8 mouse cellular contexts compared by ENCODE assay signal in genomic region chr13:113615546-113615941, GRCm38 (mm10). TPM values are rescaled to one million over a fixed set of nuclear protein-coding genes. Genes with fewer than 3 reads are reported as not detected.
DNase-seq lines count a peak whose midpoint lies in the region; ATAC-seq and TF ChIP-seq lines count a peak whose summit lies in the region.

No protein-coding gene starts in this region.

- intact Hi-C loops in heart, adult 2 months (cut with DNase I), result loop anchor here (5.0 to 10.0 kb wide), 6 partner anchors 33 to 571 kb away; partner anchors contain the start of gene Gpx8

- H3K27me3 ChIP-seq in heart, adult 2 months (ENCODE audit: control insufficient read depth, insufficient read depth, low read length), result no peaks in the 10 kb centered on the region
- no peaks in the 10 kb centered on the region for H3K27me3 ChIP-seq in midbrain, embryonic 16.5 days (ENCODE audit: control insufficient read depth, insufficient read depth, low read depth, low read length)

- H3K4me3 ChIP-seq in layer of hippocampus, adult 2 months, result peak overlapping the region; percentile 59
- peak overlapping the region; percentile 94 for H3K4me3 ChIP-seq in bone marrow, adult 2 months (replicated peaks; ENCODE audit: control insufficient read depth, low read depth, low read length)
- H3K4me3 ChIP-seq in heart, adult 2 months, result peak overlapping the region; percentile 92
- peak overlapping the region; percentile 86 for H3K4me3 ChIP-seq in midbrain, embryonic 16.5 days (ENCODE audit: low read depth, low read length)

- H3K4me1 ChIP-seq in bone marrow, adult 2 months (ENCODE audit: control insufficient read depth, insufficient read depth, low read length), result peaks cover 2% of the 10 kb centered on the region; the same call in 1 of the 2 replicates
- peaks cover 26% of the 10 kb centered on the region for H3K4me1 ChIP-seq in heart, adult 2 months (ENCODE audit: control insufficient read depth, insufficient read depth, low read length)
- peaks cover 58% of the 10 kb centered on the region for H3K4me1 ChIP-seq in midbrain, embryonic 16.5 days (ENCODE audit: control insufficient read depth, insufficient read depth, low read length)

- H3K9ac ChIP-seq in heart, adult 2 months (ENCODE audit: low read depth, low read length), result peak overlapping the region; percentile 94
- H3K9ac ChIP-seq in midbrain, embryonic 16.5 days (ENCODE audit: low read depth, low read length), result peak overlapping the region; percentile 90

- peaks cover 9% of the 10 kb centered on the region; the same call in 1 of the 2 replicates for H3K36me3 ChIP-seq in heart, adult 2 months (ENCODE audit: control insufficient read depth, insufficient read depth, low read length)
- 0 out of 2 replicates have a peak, but pooled peaks cover 2% of the 10 kb centered on the region for H3K36me3 ChIP-seq in midbrain, embryonic 16.5 days (ENCODE audit: control insufficient read depth, insufficient read depth, low read length)

- ATAC-seq in midbrain, embryonic 16.5 days, result no peak

- 2% methylated on average over 10 of the region's 10 CpGs for WGBS in bone marrow, adult 2 months
- 1% methylated on average over 10 of the region's 10 CpGs for WGBS in heart, adult 2 months
- WGBS in midbrain, embryonic 16.5 days, result under 1% methylated on average over 10 of the region's 10 CpGs

- H3K4me2 ChIP-seq in midbrain, embryonic 16.5 days (ENCODE audit: low read length), result peak overlapping the region; percentile 75

- TF ChIP-seq EP300 in heart, adult 2 months (IDR thresholded peaks at IDR 0.05; ENCODE audit: insufficient read depth, low read depth, low read length), result no peak

- H3K27ac ChIP-seq in layer of hippocampus, adult 2 months, result peak overlapping the region; percentile 98
- H3K27ac ChIP-seq in bone marrow, adult 2 months (ENCODE audit: control insufficient read depth, insufficient read depth, low read depth, low read length, poor library complexity), result peak overlapping the region; percentile 92
- H3K27ac ChIP-seq in heart, adult 2 months, result peak overlapping the region; percentile 95
- no peak overlapping the region; the same call in 1 of the 2 replicates for H3K27ac ChIP-seq in midbrain, embryonic 16.5 days (ENCODE audit: low read length)

- no peak for TF ChIP-seq CTCF in layer of hippocampus, adult 2 months (conservative IDR thresholded peaks at IDR 0.05)
- TF ChIP-seq CTCF in bone marrow, adult 2 months (IDR thresholded peaks at IDR 0.05; ENCODE audit: control insufficient read depth, insufficient read depth, low read length), result no peak
- TF ChIP-seq CTCF in heart, adult 2 months (IDR thresholded peaks at IDR 0.05), result no peak

- H3K79me2 ChIP-seq in heart, adult 2 months (replicated peaks; ENCODE audit: control insufficient read depth, insufficient read depth, low read length), result peaks cover 17% of the 10 kb centered on the region

- no peaks in the 10 kb centered on the region for H3K9me3 ChIP-seq in midbrain, embryonic 16.5 days (replicated peaks; ENCODE audit: control insufficient read depth, low read length, poor library complexity, severe bottlenecking)

- DNase-seq in layer of hippocampus, adult 2 months (ENCODE audit: low spot score in 2 of 2), result no peak
- no peak for DNase-seq in layer of hippocampus, postnatal 10 days (ENCODE audit: low spot score in 2 of 2)
- peak; percentile 67 for DNase-seq in heart, adult 2 months
- DNase-seq in kidney, postnatal 25 days, result peak; percentile 41 to 66
- DNase-seq in natural killer cell, adult 2 months (ENCODE audit: low spot score in 2 of 2), result no peak
- DNase-seq in T-cell, adult 2 months (ENCODE audit: low spot score), result no peak

- TF ChIP-seq POLR2A in bone marrow, adult 2 months (IDR thresholded peaks at IDR 0.05; ENCODE audit: borderline replicate concordance, control insufficient read depth, low read depth, low read length), result no peak
- TF ChIP-seq POLR2A in heart, adult 2 months (IDR thresholded peaks at IDR 0.05; ENCODE audit: insufficient read depth, low read depth, low read length), result no peak

RNA-seq across cellular contexts. Expression of gene Snx18, which starts 2.8 kb away (rescaled TPM):
- total RNA-seq in layer of hippocampus, adult 2 months (2021), result 10 to 100 TPM; 20.1 to 20.6 TPM
- total RNA-seq in layer of hippocampus, postnatal 10 days (2021), result 10 to 100 TPM; 23.4 to 24.7 TPM
- polyA plus RNA-seq in bone marrow, adult 2 months (2011; ENCODE audit: insufficient read depth, insufficient read length, low replicate concordance, missing spikeins), result 9.0 and 22.1 TPM in 2 replicates
- total RNA-seq in heart, adult 2 months (2021), result 10 to 100 TPM; 18.0 to 20.4 TPM
- polyA plus RNA-seq in heart, adult 2 months (2012; rRNA removed), result 8.3 and 14.8 TPM in 2 replicates
- polyA plus RNA-seq in midbrain, embryonic 16.5 days (2015; fragmentation: Nextera tagmentation; extraction: Ambion mirVana), result 6.5 and 7.5 TPM in 2 replicates

RNA-seq across cellular contexts. Expression of gene Hspb3, which starts 47.9 kb away (rescaled TPM):
- total RNA-seq in layer of hippocampus, adult 2 months (2021), result 1 to 10 TPM in 1 of 2 experiments, under 1 TPM in 1; 0.64 to 1.5 TPM
- 1 to 10 TPM; 1.4 to 1.6 TPM for total RNA-seq in layer of hippocampus, postnatal 10 days (2021)
- not detected in 2 replicates for polyA plus RNA-seq in bone marrow, adult 2 months (2011; ENCODE audit: insufficient read depth, insufficient read length, low replicate concordance, missing spikeins)
- total RNA-seq in heart, adult 2 months (2021), result 10 to 100 TPM; 14.2 to 17.6 TPM
- 19.6 and 35.9 TPM in 2 replicates for polyA plus RNA-seq in heart, adult 2 months (2012; rRNA removed)
- polyA plus RNA-seq in midbrain, embryonic 16.5 days (2015; fragmentation: Nextera tagmentation; extraction: Ambion mirVana), result 0.47 TPM in 1 of 2 replicates, not detected in the other

Comparison
In these comparisons a context has a peak if more than half of its experiments do, and no peak if none do; other contexts are left out.
1. DNase-seq: peak in heart, adult 2 months (2 of 2) and kidney, postnatal 25 days (2 of 2); none in layer of hippocampus, adult 2 months (0 of 2), layer of hippocampus, postnatal 10 days (0 of 2), natural killer cell, adult 2 months (0 of 2) and T-cell, adult 2 months (single experiment).
2. RNA of gene Hspb3, which starts 47.9 kb away (total RNA-seq): 14.2 to 17.6 TPM in heart, adult 2 months; 1.4 to 1.6 TPM in layer of hippocampus, postnatal 10 days and 0.64 to 1.5 TPM in layer of hippocampus, adult 2 months; every median in the first group is over 4 times any median in the second.
3. Peak in every context shown above with its lines, with median percentiles within 50 percentile points of each other: H3K4me3 ChIP-seq.